Mouse (Mus musculus) adrenal gland, adult 8-10 months (tissue): ENCODE results near the gene Rgr. TPM values are rescaled to one million over a fixed set of nuclear protein-coding genes. Genes with fewer than 3 reads are reported as not detected.
"Not testable (repeated sequence)": the region's sequence is repeated elsewhere in the genome, so short reads cannot be mapped to it uniquely, and the experiment has no call there.

Source experiments
- DNase-seq: peaks from one replicate; pipeline ENCODE4 v3.0.0; 2022
- total RNA-seq, 4 experiments: library from RNA; stranded (reverse); gene quantifications; 2 replicates each; pipeline ENCODE4 v1.2.4; 2022

Gene Rgr
- total RNA-seq, 4 experiments from 2014 or later: not detected

- not testable (repeated sequence) for DNase-seq
These were observed 48.0 kb downstream of the Rgr start for GRCm38 (mm10) chr14:37000780-37001179.

- DNase-seq: no peak
These were observed 59.0 kb downstream of the Rgr start for GRCm38 (mm10) chr14:36989784-36990183.

GRCm38 (mm10) chr14:36985693-36986092 lies 63.1 kb downstream of the Rgr start:
- DNase-seq: no peak

Other genes with a start within 250 kb of the Rgr start
- gene Ccser2, start 80.2 kb downstream of the Rgr start, total RNA-seq: 10 to 100 TPM; 31.2 to 48.5 (median 38.6) TPM
- not detected for gene Lrit1, start 5.9 kb upstream of the Rgr start, total RNA-seq
- gene Lrit2, start 19.0 kb upstream of the Rgr start, total RNA-seq: not detected
- under 1 TPM in 3 of 4 experiments, not detected in 1; 0.06 to 0.08 (median 0.07) TPM for gene Cdhr1, start 49.4 kb upstream of the Rgr start, total RNA-seq
- under 1 TPM; 0.49 to 0.89 (median 0.58) TPM for gene 2610528A11Rik, start 65.1 kb upstream of the Rgr start, total RNA-seq
- 100 to 1,000 TPM; 407 to 751 (median 544) TPM for gene Ghitm, start 86.3 kb upstream of the Rgr start, total RNA-seq